Mouse (Mus musculus): ENCODE data around the gene Eda2r.

Eda2r gene

DNA sequence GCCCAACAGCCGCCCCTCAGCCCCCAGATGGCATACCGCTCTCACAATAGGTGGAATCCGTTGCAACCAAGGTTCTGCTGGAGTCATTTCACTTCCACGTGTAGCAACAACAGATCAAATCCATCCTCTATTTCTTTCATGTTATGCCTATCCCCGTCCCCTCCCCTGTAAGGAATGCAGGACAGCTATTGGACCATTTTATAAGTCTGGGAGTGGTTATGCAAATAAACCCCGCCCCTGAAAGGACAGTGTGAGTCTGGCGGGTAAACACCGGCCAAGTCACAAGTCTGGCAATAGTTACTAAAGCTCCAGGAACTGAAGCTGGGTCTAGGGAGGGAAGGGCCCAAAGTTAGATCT lies at the start of gene Eda2r:
Eda2r (minus strand) TSS at position 152 of the 357 bp plus-strand sequence.
- no peak for DNase-seq (ENCODE audit: low read depth, low spot score)

DNA sequence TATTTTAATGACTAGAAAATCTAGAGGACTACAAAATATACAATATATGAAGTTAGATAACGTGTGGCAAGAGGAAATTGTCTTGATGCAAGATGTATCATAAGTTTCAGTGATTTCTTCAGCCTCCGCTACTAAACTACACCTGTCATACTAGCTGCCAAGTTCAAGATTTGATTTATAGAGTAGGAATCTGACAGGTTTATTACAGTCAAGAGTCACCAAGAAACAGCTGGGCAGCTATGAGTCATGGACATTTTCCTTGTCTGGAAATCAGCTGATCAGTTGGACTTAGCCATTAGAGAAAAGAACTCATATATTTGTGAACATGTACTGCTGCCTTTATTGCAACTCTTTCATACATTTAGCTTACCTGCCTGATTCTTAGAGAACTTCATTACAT lies 20.9 kb upstream of the Eda2r start:
- no peak for DNase-seq (ENCODE audit: low read depth, low spot score)

DNA sequence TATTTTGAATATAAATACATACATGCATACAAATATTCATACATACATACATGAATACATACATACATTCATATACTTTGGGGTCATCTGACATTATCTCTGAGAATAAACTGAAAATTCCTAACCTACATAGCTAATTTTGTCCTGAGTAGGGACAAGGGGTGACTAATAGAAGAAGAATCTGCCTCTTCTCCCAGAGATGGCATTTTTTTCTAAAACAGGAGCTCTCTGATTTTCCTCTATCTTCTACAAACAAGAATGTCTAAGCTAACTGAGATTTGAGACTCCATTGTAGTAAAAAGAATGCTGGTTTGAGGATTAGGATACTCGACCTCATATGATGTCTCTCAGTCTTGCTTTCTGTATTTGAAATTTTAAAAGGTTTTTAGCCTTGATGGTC lies 1.1 kb upstream of the Eda2r start:
- no peak for DNase-seq (ENCODE audit: low read depth, low spot score)

- DNase-seq (ENCODE audit: low read depth, low spot score): no peak
Observed at GRCm38 (mm10) chrX:97376321-97377064, 523 bp downstream of the Eda2r start.

- DNase-seq (ENCODE audit: low read depth, low spot score): no peak
Observed at GRCm38 (mm10) chrX:97372826-97373225, 4.2 kb downstream of the Eda2r start.

DNA sequence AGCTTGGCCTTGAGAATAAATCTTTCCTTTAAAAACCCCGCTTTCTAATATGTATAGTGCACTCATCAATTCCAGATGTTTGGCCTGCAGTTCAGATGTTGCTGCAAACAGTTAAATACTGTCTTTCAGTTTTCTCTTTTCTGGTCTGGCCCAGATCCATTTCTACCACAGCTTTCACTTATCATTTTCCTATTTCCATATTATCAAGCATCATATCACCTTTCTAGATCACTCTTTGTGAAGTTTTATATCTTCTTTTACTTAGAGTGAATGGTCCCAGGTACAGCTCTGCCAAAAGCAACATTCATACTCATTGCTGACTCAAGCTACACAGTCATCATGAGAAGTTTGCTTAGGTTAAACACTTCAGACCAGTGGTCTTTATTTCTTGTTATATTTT lies 7.8 kb downstream of the Eda2r start:
- DNase-seq (ENCODE audit: low read depth, low spot score): no peak

DNA sequence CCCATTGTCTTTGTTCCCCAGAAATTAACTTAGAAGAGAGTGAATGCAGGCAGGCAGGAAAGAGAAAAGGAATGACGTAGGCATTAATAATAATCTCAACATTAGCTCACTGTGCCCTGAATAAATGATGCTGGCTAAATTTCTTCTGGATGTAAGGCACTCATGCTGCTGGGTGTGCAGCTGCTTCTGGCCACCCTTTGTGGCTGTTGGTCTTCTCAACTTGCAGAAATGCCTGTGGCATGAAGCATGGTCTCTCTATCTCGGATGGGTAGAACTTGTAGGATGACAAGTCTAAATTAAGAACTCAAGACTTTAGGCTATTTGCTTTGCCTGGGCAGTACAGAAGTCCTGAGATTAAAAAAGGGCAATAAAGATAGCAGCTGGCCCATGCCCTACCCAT lies 8.3 kb downstream of the Eda2r start:
- DNase-seq (ENCODE audit: low read depth, low spot score): no peak

DNA sequence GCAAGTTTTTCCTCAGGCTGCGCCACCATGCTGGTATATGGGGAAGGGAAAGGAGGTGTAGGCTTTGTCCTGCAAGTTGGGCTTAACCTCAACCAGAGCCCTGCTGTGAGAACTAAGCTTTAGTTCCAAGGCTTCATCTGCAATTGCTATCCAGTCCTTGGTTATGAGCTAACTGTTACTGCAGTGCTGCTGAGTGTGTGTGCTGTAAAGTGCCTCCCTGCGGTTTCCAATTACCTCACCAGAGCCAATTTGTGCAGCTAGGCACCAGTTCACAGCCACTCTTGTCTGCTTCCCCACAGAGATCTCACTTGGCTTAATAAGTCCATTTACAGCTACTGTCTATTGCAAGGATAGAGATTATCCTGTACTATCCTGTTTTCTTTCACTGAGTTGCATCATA lies 16.1 kb downstream of the Eda2r start:
- no peak for DNase-seq (ENCODE audit: low read depth, low spot score)

- no peak for DNase-seq (ENCODE audit: low read depth, low spot score)
Observed at GRCm38 (mm10) chrX:97327891-97328290, 49.1 kb downstream of the Eda2r start.
